Mouse (Mus musculus): ENCODE measurements at regions not wholly inside any gene's neighbourhood (a gene's known extent, or its start where the extent isn't known, plus 50 kb on each side); places are given as distances from the start of the nearest gene placed in this dataset.

DNA sequence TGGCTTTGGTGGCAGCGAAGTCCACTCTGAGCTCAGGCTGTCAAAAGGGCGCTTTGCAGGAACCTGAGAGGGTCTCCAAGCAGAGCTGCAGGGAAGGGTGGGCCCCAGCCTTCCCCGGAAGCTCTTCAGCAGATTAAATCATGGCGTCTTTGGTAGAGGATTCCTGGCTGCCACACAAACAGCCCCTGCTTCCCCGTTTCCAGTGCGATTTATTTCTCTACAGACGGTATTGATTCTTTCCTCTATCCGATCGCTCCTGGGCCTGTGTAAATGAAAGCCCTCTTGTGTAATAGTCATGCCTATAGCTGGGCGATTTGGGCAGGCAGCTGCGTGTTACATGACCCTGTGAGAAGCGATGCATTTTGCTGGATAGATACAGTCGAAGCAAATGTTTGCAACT, 897.8 kb upstream of the Car8 start:
- H3K4me1 ChIP-seq (replicated peaks; ENCODE audit: control insufficient read depth, insufficient read depth, low read length) = peaks cover 3% of the 10 kb centered on the region
- 59% methylated on average over 13 of the region's 13 CpGs for WGBS
- ATAC-seq (replicated peaks; ENCODE audit: low FRiP score) = no peak
- peak overlapping the region; percentile 50; the same call in 1 of the 2 replicates for H3K4me2 ChIP-seq (ENCODE audit: low read depth, low read length, severe bottlenecking)
- no peak overlapping the region for H3K27ac ChIP-seq (ENCODE audit: low read depth, low read length)
- no peak for DNase-seq (ENCODE audit: low spot score)
- H3K9me3 ChIP-seq (ENCODE audit: control insufficient read depth, low read length) = no peaks in the 10 kb centered on the region
- no peak overlapping the region for H3K4me3 ChIP-seq (ENCODE audit: low read depth, low read length)
- H3K27me3 ChIP-seq (ENCODE audit: control insufficient read depth, insufficient read depth, low read length) = no peaks in the 10 kb centered on the region
- H3K36me3 ChIP-seq (ENCODE audit: control insufficient read depth, insufficient read depth, low read length) = no peaks in the 10 kb centered on the region
- H3K9ac ChIP-seq (ENCODE audit: low read length) = peak overlapping the region; percentile 33

GRCm38 (mm10) chr4:9136188-9136569, 897.3 kb upstream of the Car8 start:
- peak; percentile 75 for ATAC-seq (replicated peaks; ENCODE audit: low FRiP score)
- H3K4me1 ChIP-seq (replicated peaks; ENCODE audit: control insufficient read depth, insufficient read depth, low read length) = peaks cover 3% of the 10 kb centered on the region
- H3K36me3 ChIP-seq (ENCODE audit: control insufficient read depth, insufficient read depth, low read length) = no peaks in the 10 kb centered on the region
- no peaks in the 10 kb centered on the region for H3K27me3 ChIP-seq (ENCODE audit: control insufficient read depth, insufficient read depth, low read length)
- H3K9me3 ChIP-seq (ENCODE audit: control insufficient read depth, low read length) = no peaks in the 10 kb centered on the region
- H3K9ac ChIP-seq (ENCODE audit: low read length) = peak overlapping the region; percentile 33
- H3K4me3 ChIP-seq (ENCODE audit: low read depth, low read length) = no peak overlapping the region
- peak overlapping the region; percentile 50 for H3K4me2 ChIP-seq (ENCODE audit: low read depth, low read length, severe bottlenecking)
- 10% methylated on average over 10 of the region's 10 CpGs for WGBS
- DNase-seq (ENCODE audit: low spot score) = peak; percentile 77
- no peak overlapping the region for H3K27ac ChIP-seq (ENCODE audit: low read depth, low read length)

DNA sequence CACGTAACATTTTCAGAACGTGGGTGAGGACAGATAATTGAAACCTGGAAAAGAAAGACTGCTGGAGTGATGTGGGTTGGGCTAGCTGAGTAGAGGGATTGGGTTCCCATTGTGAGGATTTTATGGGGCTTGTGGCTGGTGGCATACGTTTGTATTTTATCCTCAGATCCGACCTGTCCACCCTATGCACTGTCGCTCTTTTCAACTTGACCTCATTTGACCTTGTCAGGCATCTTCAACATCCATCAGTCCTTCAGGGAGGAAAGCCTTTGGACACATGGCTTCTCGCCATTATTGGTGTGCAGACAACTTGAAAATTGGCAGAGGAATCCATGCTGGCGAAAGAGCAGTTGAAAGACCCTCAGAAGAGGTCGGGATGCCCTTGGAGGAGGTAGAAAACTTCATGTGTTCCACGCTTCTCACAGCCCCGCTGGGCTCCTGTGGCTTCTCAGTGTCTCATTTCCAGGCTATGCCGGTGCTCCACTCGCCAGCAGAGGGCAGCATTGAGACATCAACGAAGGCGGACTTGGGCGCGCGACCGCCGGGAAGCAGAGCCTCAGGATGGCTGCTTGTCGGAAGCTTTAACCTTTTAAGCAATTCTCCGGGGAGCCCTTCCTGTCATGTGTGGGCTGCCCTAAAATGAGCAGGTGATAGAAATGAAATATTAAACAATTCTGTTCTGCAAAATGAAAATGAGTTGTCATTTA, 896.8 kb upstream of the Car8 start:
- Histone ChIP-seq H3K4me3 (ENCODE audit: low read depth, low read length) (no peak overlapping the region), H3K9ac (ENCODE audit: low read length) (no peak overlapping the region; the same call in 1 of the 2 replicates)

GRCm38 (mm10) chr4:9133695-9134094, 894.9 kb upstream of the Car8 start:
- Histone ChIP-seq H3K9ac (ENCODE audit: low read length) (no peak overlapping the region), H3K36me3 (ENCODE audit: control insufficient read depth, insufficient read depth, low read length) (no peaks in the 10 kb centered on the region), H3K27me3 (ENCODE audit: control insufficient read depth, insufficient read depth, low read length) (no peaks in the 10 kb centered on the region), H3K27ac (ENCODE audit: low read depth, low read length) (no peak overlapping the region), H3K4me1 (replicated peaks; ENCODE audit: control insufficient read depth, insufficient read depth, low read length) (peaks cover 3% of the 10 kb centered on the region), H3K4me3 (ENCODE audit: low read depth, low read length) (no peak overlapping the region), H3K9me3 (ENCODE audit: control insufficient read depth, low read length) (no peaks in the 10 kb centered on the region), H3K4me2 (ENCODE audit: low read depth, low read length, severe bottlenecking) (no peak overlapping the region)
- 88% methylated on average over 2 of the region's 2 CpGs for WGBS
- no peak for DNase-seq (ENCODE audit: low spot score)
- ATAC-seq (replicated peaks; ENCODE audit: low FRiP score) = no peak

More for the DNA sequence above, 896.8 kb upstream of the Car8 start:
- DNase-seq (ENCODE audit: low spot score) (peak; percentile 95), ATAC-seq (replicated peaks; ENCODE audit: low FRiP score) (peak; percentile 82)
- 11% methylated on average over 21 of the region's 21 CpGs for WGBS
- peaks cover 3% of the 10 kb centered on the region for H3K4me1 ChIP-seq (replicated peaks; ENCODE audit: control insufficient read depth, insufficient read depth, low read length)
- H3K4me2 ChIP-seq (ENCODE audit: low read depth, low read length, severe bottlenecking) = peak overlapping the region; percentile 50; the same call in 1 of the 2 replicates
- H3K27ac ChIP-seq (ENCODE audit: low read depth, low read length) = no peak overlapping the region
- H3K9me3 ChIP-seq (ENCODE audit: control insufficient read depth, low read length) = no peaks in the 10 kb centered on the region
- no peaks in the 10 kb centered on the region for H3K27me3 ChIP-seq (ENCODE audit: control insufficient read depth, insufficient read depth, low read length)
- no peaks in the 10 kb centered on the region for H3K36me3 ChIP-seq (ENCODE audit: control insufficient read depth, insufficient read depth, low read length)

- Histone ChIP-seq H3K27ac (ENCODE audit: low read depth, low read length) (no peak overlapping the region), H3K9ac (ENCODE audit: low read length) (no peak overlapping the region), H3K9me3 (ENCODE audit: control insufficient read depth, low read length) (no peaks in the 10 kb centered on the region), H3K4me3 (ENCODE audit: low read depth, low read length) (no peak overlapping the region), H3K4me1 (replicated peaks; ENCODE audit: control insufficient read depth, insufficient read depth, low read length) (peaks cover 3% of the 10 kb centered on the region), H3K4me2 (ENCODE audit: low read depth, low read length, severe bottlenecking) (no peak overlapping the region), H3K36me3 (ENCODE audit: control insufficient read depth, insufficient read depth, low read length) (no peaks in the 10 kb centered on the region), H3K27me3 (ENCODE audit: control insufficient read depth, insufficient read depth, low read length) (no peaks in the 10 kb centered on the region)
- 82% methylated on average over 12 of the region's 12 CpGs for WGBS
- DNase-seq (ENCODE audit: low spot score) = no peak
- ATAC-seq (replicated peaks; ENCODE audit: low FRiP score) = no peak
These were observed 894.3 kb upstream of the Car8 start for GRCm38 (mm10) chr4:9132982-9133625.

DNA sequence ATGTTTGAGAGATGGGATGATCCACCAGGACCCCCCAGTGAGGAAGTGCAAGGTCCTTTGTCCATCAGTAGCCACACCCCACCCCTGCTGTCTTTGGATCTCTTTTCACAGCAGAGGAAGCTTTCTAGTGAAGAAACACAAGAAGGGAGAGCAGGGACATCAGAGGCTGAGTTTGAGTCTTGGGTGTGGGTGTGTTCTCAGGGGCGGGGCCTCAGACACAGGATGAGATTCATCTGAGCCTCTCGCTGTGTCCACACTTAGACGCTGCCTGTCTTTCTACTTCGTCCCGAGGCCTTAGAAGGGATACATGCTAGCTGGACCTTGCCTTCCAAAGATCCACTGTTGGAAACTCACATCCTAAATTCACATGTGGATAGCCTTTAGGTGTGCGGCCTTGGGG, 893.5 kb upstream of the Car8 start:
- no peaks in the 10 kb centered on the region for H3K9me3 ChIP-seq (ENCODE audit: control insufficient read depth, low read length)
- no peak for ATAC-seq (replicated peaks; ENCODE audit: low FRiP score)
- H3K4me3 ChIP-seq (ENCODE audit: low read depth, low read length) = no peak overlapping the region
- H3K27me3 ChIP-seq (ENCODE audit: control insufficient read depth, insufficient read depth, low read length) = no peaks in the 10 kb centered on the region
- no peak overlapping the region for H3K4me2 ChIP-seq (ENCODE audit: low read depth, low read length, severe bottlenecking)
- no peak overlapping the region for H3K9ac ChIP-seq (ENCODE audit: low read length)
- H3K36me3 ChIP-seq (ENCODE audit: control insufficient read depth, insufficient read depth, low read length) = no peaks in the 10 kb centered on the region
- 92% methylated on average over 6 of the region's 6 CpGs for WGBS
- peaks cover 3% of the 10 kb centered on the region for H3K4me1 ChIP-seq (replicated peaks; ENCODE audit: control insufficient read depth, insufficient read depth, low read length)
- no peak overlapping the region for H3K27ac ChIP-seq (ENCODE audit: low read depth, low read length)
- no peak for DNase-seq (ENCODE audit: low spot score)

DNA sequence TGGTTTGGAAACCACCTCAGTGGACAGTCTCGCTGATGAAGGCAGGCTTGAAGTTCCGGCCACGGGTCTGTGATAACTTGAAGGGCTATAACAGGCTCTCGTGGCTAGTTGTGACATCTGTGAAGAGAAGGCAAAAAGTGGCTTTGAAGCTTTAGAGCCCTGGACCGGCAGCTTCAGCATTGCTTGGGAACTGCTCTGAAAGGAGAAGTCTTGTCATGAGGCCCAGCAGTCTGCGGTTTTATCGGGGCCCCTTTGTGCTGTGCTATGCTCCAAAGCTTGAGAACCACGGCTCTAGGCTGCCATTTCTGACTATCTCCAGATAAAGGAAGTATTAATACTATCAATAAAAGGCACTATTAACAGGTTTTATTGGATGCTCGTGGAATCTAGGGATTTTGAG, 892.8 kb upstream of the Car8 start:
- H3K36me3 ChIP-seq (ENCODE audit: control insufficient read depth, insufficient read depth, low read length) = no peaks in the 10 kb centered on the region
- H3K4me1 ChIP-seq (replicated peaks; ENCODE audit: control insufficient read depth, insufficient read depth, low read length) = peaks cover 3% of the 10 kb centered on the region
- WGBS = 81% methylated on average over 9 of the region's 9 CpGs
- H3K9me3 ChIP-seq (ENCODE audit: control insufficient read depth, low read length) = no peaks in the 10 kb centered on the region
- no peak overlapping the region for H3K4me2 ChIP-seq (ENCODE audit: low read depth, low read length, severe bottlenecking)
- ATAC-seq (replicated peaks; ENCODE audit: low FRiP score) = no peak
- no peak for DNase-seq (ENCODE audit: low spot score)
- H3K4me3 ChIP-seq (ENCODE audit: low read depth, low read length) = no peak overlapping the region
- no peaks in the 10 kb centered on the region for H3K27me3 ChIP-seq (ENCODE audit: control insufficient read depth, insufficient read depth, low read length)
- H3K9ac ChIP-seq (ENCODE audit: low read length) = no peak overlapping the region
- H3K27ac ChIP-seq (ENCODE audit: low read depth, low read length) = no peak overlapping the region

GRCm38 (mm10) chr4:9125236-9125963, 886.6 kb upstream of the Car8 start:
- H3K9me3 ChIP-seq (ENCODE audit: control insufficient read depth, low read length) = no peaks in the 10 kb centered on the region
- H3K4me3 ChIP-seq (ENCODE audit: low read depth, low read length) = no peak overlapping the region
- 37% methylated on average over 11 of the region's 11 CpGs for WGBS
- DNase-seq (ENCODE audit: low spot score) = peak; percentile 70
- no peaks in the 10 kb centered on the region for H3K36me3 ChIP-seq (ENCODE audit: control insufficient read depth, insufficient read depth, low read length)
- no peak for ATAC-seq (replicated peaks; ENCODE audit: low FRiP score)
- no peaks in the 10 kb centered on the region for H3K27me3 ChIP-seq (ENCODE audit: control insufficient read depth, insufficient read depth, low read length)
- H3K27ac ChIP-seq (ENCODE audit: low read depth, low read length) = no peak overlapping the region
- no peak overlapping the region for H3K9ac ChIP-seq (ENCODE audit: low read length)
- no peaks in the 10 kb centered on the region for H3K4me1 ChIP-seq (replicated peaks; ENCODE audit: control insufficient read depth, insufficient read depth, low read length)
- H3K4me2 ChIP-seq (ENCODE audit: low read depth, low read length, severe bottlenecking) = no peak overlapping the region
